Mouse (Mus musculus) neural tube, embryonic 11.5 days (tissue): ENCODE measurements around the gene Gda. TPM values are rescaled to one million over a fixed set of nuclear protein-coding genes. Genes with fewer than 3 reads are reported as not detected.

Experiments used
- ATAC-seq: fragments of 200-750 bp; cut with Nextera tagmentation; 2 replicates; pipeline ENCODE4 v1.8.0; 2017; ENCODE audit warnings: moderate number of reproducible peaks, mild to moderate bottlenecking, moderate TSS enrichment, moderate library complexity; ENCODE audit not compliant: insufficient read depth, low FRiP score, low TSS enrichment
- DNase-seq: peaks from one replicate; pipeline ENCODE4 v3.0.0-alpha.2; 2015; ENCODE audit warnings: low spot score
- H3K27ac ChIP-seq: fragments of 300-500 bp; sonication (generic); 2 replicates; pipeline ENCODE4 v1.5.1; 2014; ENCODE audit warnings: low read depth, mild to moderate bottlenecking, low read length
- H3K27me3 ChIP-seq: fragments of 300-500 bp; sonication (generic); 2 replicates; pipeline ENCODE4 v1.6.1; 2014; ENCODE audit warnings: mild to moderate bottlenecking, low read length, mixed read lengths; ENCODE audit not compliant: control insufficient read depth, insufficient read depth
- H3K36me3 ChIP-seq: fragments of 300-500 bp; sonication (generic); 2 replicates; pipeline ENCODE4 v1.6.1; 2014; ENCODE audit warnings: mild to moderate bottlenecking, low read length, moderate library complexity, mixed read lengths; ENCODE audit not compliant: control insufficient read depth, insufficient read depth
- H3K4me1 ChIP-seq: fragments of 300-500 bp; sonication (generic); 2 replicates; pipeline ENCODE4 v1.6.1; 2014; ENCODE audit warnings: low read length, mixed read lengths; ENCODE audit not compliant: control insufficient read depth, insufficient read depth
- H3K4me2 ChIP-seq: fragments of 300-500 bp; sonication (generic); 2 replicates; pipeline ENCODE4 v1.6.1; 2014; ENCODE audit warnings: low read depth, mild to moderate bottlenecking, moderate library complexity
- H3K4me3 ChIP-seq: fragments of 300-500 bp; sonication (generic); 2 replicates; pipeline ENCODE4 v1.5.1; 2014; ENCODE audit warnings: low read depth, low read length
- H3K9ac ChIP-seq: fragments of 300-500 bp; sonication (generic); 2 replicates; pipeline ENCODE4 v1.6.1; 2014; ENCODE audit warnings: mild to moderate bottlenecking, low read length
- H3K9me3 ChIP-seq: fragments of 300-500 bp; sonication (generic); 2 replicates; pipeline ENCODE4 v1.6.1; 2016; ENCODE audit warnings: low read length; ENCODE audit not compliant: control insufficient read depth
- WGBS: fragments of 180-500 bp; shearing (Covaris S2); extraction: QIAGEN DNeasy Blood & Tissue Kit; methylation state at CpG from one replicate; pipeline ENCODE4 v1.1.7; 2014; 5-methylcytosine and 5-hydroxymethylcytosine counted together
- polyA plus RNA-seq: library from polyadenylated mRNA; unstranded; fragments of >200 nt; fragmentation: Nextera tagmentation; extraction: Ambion mirVana; gene quantifications from 2 replicates; pipeline ENCODE4 v1.2.1, GENCODE M21; 2014

Gene Gda
- polyA plus RNA-seq, 1 experiment from 2014 or later: not detected

GRCm38 (mm10) chr19:21373073-21373755, 100.0 kb downstream of the Gda start:
- Histone ChIP-seq H3K36me3 (no peaks in the 10 kb centered on the region), H3K4me2 (no peak overlapping the region), H3K4me1 (no peaks in the 10 kb centered on the region), H3K4me3 (no peak overlapping the region), H3K27me3 (no peaks in the 10 kb centered on the region), H3K9ac (no peak overlapping the region), H3K9me3 (no peaks in the 10 kb centered on the region), H3K27ac (no peak overlapping the region)
- 56% methylated on average over 11 of the region's 11 CpGs for WGBS
- DNase-seq: peak; percentile 47
- 0 out of 2 replicates have a peak, but pooled peaks have one; percentile 32 for ATAC-seq

- H3K4me2 ChIP-seq: no peak overlapping the region
- no peaks in the 10 kb centered on the region for H3K4me1 ChIP-seq
- no peak overlapping the region for H3K4me3 ChIP-seq
- H3K9ac ChIP-seq: no peak overlapping the region
- H3K27me3 ChIP-seq: no peaks in the 10 kb centered on the region
- H3K36me3 ChIP-seq: no peaks in the 10 kb centered on the region
- H3K9me3 ChIP-seq: no peaks in the 10 kb centered on the region
- ATAC-seq (no peak), DNase-seq (no peak)
- 80% methylated on average over 12 of the region's 12 CpGs for WGBS
- H3K27ac ChIP-seq: no peak overlapping the region
These were observed 100.7 kb downstream of the Gda start for GRCm38 (mm10) chr19:21372395-21373072.

GRCm38 (mm10) chr19:21371337-21371736, 101.9 kb downstream of the Gda start:
- Histone ChIP-seq H3K4me2 (no peak overlapping the region), H3K36me3 (no peaks in the 10 kb centered on the region), H3K4me3 (no peak overlapping the region), H3K27ac (no peak overlapping the region), H3K4me1 (no peaks in the 10 kb centered on the region), H3K27me3 (no peaks in the 10 kb centered on the region), H3K9me3 (no peaks in the 10 kb centered on the region), H3K9ac (no peak overlapping the region)
- DNase-seq (no peak), ATAC-seq (no peak)
- 49% methylated on average over 2 of the region's 2 CpGs for WGBS

DNA sequence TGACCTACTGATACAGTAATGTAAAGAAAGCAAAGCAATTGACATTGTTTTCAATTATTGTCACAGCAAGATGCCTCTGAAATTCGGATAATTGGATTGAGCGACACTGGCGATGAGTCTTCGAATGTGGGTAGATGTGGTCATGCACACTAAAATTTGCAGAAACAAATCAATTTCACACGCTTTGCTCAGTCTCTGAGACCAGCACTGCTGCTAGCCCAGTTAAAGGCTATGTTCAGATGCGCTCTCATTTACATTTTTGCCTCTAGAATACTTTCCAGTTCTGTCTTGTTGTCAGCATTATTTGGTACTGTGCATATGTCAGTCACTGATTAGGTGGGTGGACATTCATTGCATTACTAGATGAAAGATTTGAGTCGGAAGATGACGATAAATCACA, 102.5 kb downstream of the Gda start:
- WGBS: 66% methylated on average over 8 of the region's 8 CpGs
- Histone ChIP-seq H3K4me2 (no peak overlapping the region), H3K9me3 (no peaks in the 10 kb centered on the region), H3K36me3 (no peaks in the 10 kb centered on the region), H3K4me1 (no peaks in the 10 kb centered on the region), H3K4me3 (no peak overlapping the region), H3K9ac (no peak overlapping the region), H3K27ac (no peak overlapping the region), H3K27me3 (no peaks in the 10 kb centered on the region)
- peak; percentile 51 for ATAC-seq
- no peak for DNase-seq

GRCm38 (mm10) chr19:21369175-21369574, 104.1 kb downstream of the Gda start:
- Histone ChIP-seq H3K27ac (no peak overlapping the region), H3K4me1 (no peaks in the 10 kb centered on the region), H3K9ac (no peak overlapping the region), H3K9me3 (no peaks in the 10 kb centered on the region), H3K36me3 (no peaks in the 10 kb centered on the region), H3K4me3 (no peak overlapping the region), H3K27me3 (no peaks in the 10 kb centered on the region), H3K4me2 (no peak overlapping the region)
- WGBS: 84% methylated on average over 6 of the region's 6 CpGs
- DNase-seq: no peak
- no peak for ATAC-seq

DNA sequence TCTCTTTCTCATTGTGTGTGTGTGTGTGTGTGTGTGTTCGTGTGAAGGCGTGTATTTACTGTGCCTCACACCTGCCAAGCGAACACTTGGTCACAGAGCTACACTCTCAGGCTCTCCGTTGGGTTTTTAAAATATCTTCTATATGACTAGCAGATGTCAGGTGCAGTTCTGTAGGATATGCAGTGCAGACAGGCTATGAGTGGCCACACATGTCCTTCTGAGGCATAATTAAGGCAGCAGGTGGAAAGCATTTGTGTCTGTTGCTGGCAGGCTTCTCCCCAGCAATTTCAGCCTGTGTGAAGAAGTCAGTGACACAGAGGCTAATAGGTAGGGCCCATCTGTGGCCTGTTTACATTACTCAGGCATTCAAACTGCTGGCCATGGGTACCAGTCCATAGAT, 104.7 kb downstream of the Gda start:
- no peak for DNase-seq
- no peak for ATAC-seq
- H3K4me2 ChIP-seq: no peak overlapping the region

GRCm38 (mm10) chr19:21357792-21358191, 115.5 kb downstream of the Gda start:
- Histone ChIP-seq H3K9me3 (no peaks in the 10 kb centered on the region), H3K4me1 (no peaks in the 10 kb centered on the region), H3K9ac (no peak overlapping the region), H3K4me3 (no peak overlapping the region), H3K4me2 (no peak overlapping the region), H3K27me3 (no peaks in the 10 kb centered on the region), H3K36me3 (no peaks in the 10 kb centered on the region), H3K27ac (no peak overlapping the region)
- WGBS: 92% methylated on average over 6 of the region's 6 CpGs
- ATAC-seq (no peak), DNase-seq (no peak)

More for the DNA sequence above, 104.7 kb downstream of the Gda start:
- Histone ChIP-seq H3K4me1 (no peaks in the 10 kb centered on the region), H3K9ac (no peak overlapping the region), H3K4me3 (no peak overlapping the region), H3K36me3 (no peaks in the 10 kb centered on the region), H3K27ac (no peak overlapping the region), H3K9me3 (no peaks in the 10 kb centered on the region), H3K27me3 (no peaks in the 10 kb centered on the region)
- 87% methylated on average over 4 of the region's 4 CpGs for WGBS

GRCm38 (mm10) chr19:21349634-21350033, 123.6 kb downstream of the Gda start:
- Histone ChIP-seq H3K4me2 (no peak overlapping the region), H3K4me1 (no peaks in the 10 kb centered on the region), H3K36me3 (no peaks in the 10 kb centered on the region), H3K27me3 (no peaks in the 10 kb centered on the region), H3K9ac (no peak overlapping the region), H3K27ac (no peak overlapping the region), H3K9me3 (no peaks in the 10 kb centered on the region), H3K4me3 (no peak overlapping the region)
- 80% methylated on average over 6 of the region's 6 CpGs for WGBS
- ATAC-seq (no peak), DNase-seq (no peak)

DNA sequence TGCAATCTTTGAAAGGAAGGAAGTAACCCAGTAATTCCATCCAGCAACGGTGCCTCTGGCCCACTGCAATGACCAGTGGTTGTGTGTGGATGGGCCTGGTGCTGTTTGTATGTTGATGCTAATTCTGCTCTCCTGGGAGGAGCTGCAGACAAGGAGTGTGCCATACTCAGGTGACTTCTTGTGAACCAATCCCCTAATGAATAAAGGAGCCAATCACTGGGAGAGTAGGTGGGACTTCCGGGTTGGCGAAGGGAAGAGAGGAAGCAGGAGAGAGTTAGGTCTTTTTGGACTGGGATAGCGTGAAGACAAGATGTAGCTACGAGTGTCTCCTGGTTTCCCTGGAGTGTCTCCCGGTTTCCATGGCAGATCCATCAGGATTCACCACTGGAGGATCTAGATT, 126.6 kb downstream of the Gda start:
- Histone ChIP-seq H3K4me3 (no peak overlapping the region), H3K4me1 (no peaks in the 10 kb centered on the region), H3K4me2 (no peak overlapping the region), H3K27me3 (no peaks in the 10 kb centered on the region), H3K36me3 (no peaks in the 10 kb centered on the region), H3K9ac (no peak overlapping the region), H3K9me3 (no peaks in the 10 kb centered on the region), H3K27ac (no peak overlapping the region)
- ATAC-seq: no peak
- no peak for DNase-seq
- WGBS: 94% methylated on average over 6 of the region's 6 CpGs
